Mouse (Mus musculus) liver, postnatal 0 days (tissue): ENCODE data around the gene Aplp1. TPM values are rescaled to one million over a fixed set of nuclear protein-coding genes. Genes with fewer than 3 reads are reported as not detected.
A peak's percentile ranks its signal among the peaks of the same experiment; 100 is the strongest.

Experiments
- ATAC-seq: fragments of 200-750 bp; cut with Nextera tagmentation; 2 replicates; pipeline ENCODE4 v1.8.0; 2017; ENCODE audit warnings: mild to moderate bottlenecking, moderate library complexity
- DNase-seq: peaks from one replicate; pipeline ENCODE4 v3.0.0-alpha.2; 2016
- H3K27ac ChIP-seq: fragments of 300-500 bp; sonication (generic); 2 replicates; pipeline ENCODE4 v1.5.1; 2014; ENCODE audit warnings: antibody characterized with exemption, moderate library complexity, mild to moderate bottlenecking, low read depth
- H3K27me3 ChIP-seq: fragments of 300-500 bp; sonication (generic); 2 replicates; pipeline ENCODE4 v1.6.1; 2014; ENCODE audit warnings: low read length, control low read depth, mixed read lengths; ENCODE audit not compliant: insufficient read depth
- H3K36me3 ChIP-seq: fragments of 300-500 bp; sonication (generic); replicated peaks from 2 replicates; pipeline ENCODE4 v1.6.1; 2014; ENCODE audit warnings: mild to moderate bottlenecking, control low read depth, low read length, moderate library complexity, mixed read lengths; ENCODE audit not compliant: insufficient read depth
- H3K4me1 ChIP-seq: fragments of 300-500 bp; sonication (generic); 2 replicates; pipeline ENCODE4 v1.6.1; 2014; ENCODE audit warnings: antibody characterized with exemption, mild to moderate bottlenecking, control low read depth; ENCODE audit not compliant: insufficient read depth
- H3K4me2 ChIP-seq: fragments of 300-500 bp; sonication (generic); 2 replicates; pipeline ENCODE4 v1.6.1; 2014; ENCODE audit warnings: low read depth, mild to moderate bottlenecking, low read length, moderate library complexity, mixed read lengths
- H3K4me3 ChIP-seq: fragments of 300-500 bp; sonication (generic); 2 replicates; pipeline ENCODE4 v1.5.1; 2014; ENCODE audit warnings: low read depth, low read length
- H3K9ac ChIP-seq: fragments of 300-500 bp; sonication (generic); replicated peaks from 2 replicates; pipeline ENCODE4 v1.6.1; 2014; ENCODE audit warnings: mild to moderate bottlenecking, moderate library complexity
- H3K9me3 ChIP-seq: fragments of 300-500 bp; sonication (generic); 2 replicates; pipeline ENCODE4 v1.6.1; 2016; ENCODE audit warnings: mild to moderate bottlenecking, control low read depth, low read length, mixed read lengths
- CTCF ChIP-seq: sonication (generic); IDR thresholded peaks from 2 replicates; pipeline ENCODE4 v1.5.1; 2016; ENCODE audit warnings: antibody characterized with exemption, low read depth
- EP300 ChIP-seq: IDR thresholded peaks from 2 replicates; pipeline ENCODE4 v1.6.1; 2016; ENCODE audit warnings: antibody characterized with exemption, low read depth, mild to moderate bottlenecking
- WGBS: fragments of 180-500 bp; shearing (Covaris S2); extraction: QIAGEN DNeasy Blood & Tissue Kit; methylation state at CpG from one replicate; pipeline ENCODE4 v1.1.7; 2014; ENCODE audit not compliant: insufficient replicate concordance; 5-methylcytosine and 5-hydroxymethylcytosine counted together
- polyA plus RNA-seq: library from polyadenylated mRNA; unstranded; fragments of >200 nt; fragmentation: Nextera tagmentation; extraction: Ambion mirVana; gene quantifications from 2 replicates; pipeline ENCODE4 v1.2.1, GENCODE M21; 2015

Gene Aplp1
- polyA plus RNA-seq, 1 experiment from 2014 or later, result 1.6 TPM

GRCm38 (mm10) chr7:30429327-30429726, 16.0 kb downstream of the Aplp1 start:
- H3K27me3 ChIP-seq, result no peaks in the 10 kb centered on the region
- ATAC-seq, result no peak

DNA sequence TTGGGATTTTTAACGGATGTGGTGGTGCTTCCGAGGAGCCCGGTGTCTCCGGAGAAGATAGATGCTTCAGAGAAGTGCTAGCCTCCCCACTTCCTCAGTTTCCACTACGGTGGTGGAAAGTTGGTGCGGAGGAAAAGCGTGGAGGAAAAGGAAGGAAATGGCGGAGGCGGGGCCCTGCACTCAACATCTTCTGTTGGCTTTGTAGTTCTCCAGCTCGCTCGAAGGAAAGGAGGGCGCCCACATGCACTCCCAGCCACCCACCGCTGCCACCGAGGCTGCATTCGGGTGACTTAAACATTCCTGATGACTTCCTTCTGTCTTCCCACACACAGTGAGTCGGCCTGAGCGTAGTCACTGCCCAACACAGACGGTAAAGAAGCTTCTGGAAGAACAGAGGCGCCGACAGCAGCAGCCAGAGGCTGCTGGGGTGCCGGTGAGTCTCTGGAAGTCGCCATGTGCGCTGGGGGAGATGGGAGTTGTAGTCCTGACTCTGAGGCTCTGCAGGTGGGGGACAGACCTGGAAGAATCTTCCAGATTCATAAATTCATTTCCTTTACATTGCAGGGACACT, 22.2 kb downstream of the Aplp1 start:
- DNase-seq, result no peak
- 20% methylated on average over 23 of the region's 23 CpGs for WGBS
- Histone ChIP-seq H3K36me3 (peaks cover 23% of the 10 kb centered on the region), H3K27me3 (no peaks in the 10 kb centered on the region), H3K4me3 (peak overlapping the region; percentile 65), H3K9ac (peak overlapping the region; percentile 59), H3K4me2 (peak overlapping the region; percentile 90), H3K27ac (peak overlapping the region; percentile 91), H3K4me1 (peaks cover 22% of the 10 kb centered on the region), H3K9me3 (no peaks in the 10 kb centered on the region)
- ATAC-seq, result no peak
- TF ChIP-seq CTCF (no peak), EP300 (no peak)

More at GRCm38 (mm10) chr7:30429327-30429726, 16.0 kb downstream of the Aplp1 start:
- H3K4me2 ChIP-seq, result no peak overlapping the region
- peaks cover 18% of the 10 kb centered on the region for H3K36me3 ChIP-seq
- no peak overlapping the region for H3K27ac ChIP-seq
- DNase-seq, result no peak
- TF ChIP-seq EP300 (no peak), CTCF (no peak)
- no peak overlapping the region for H3K4me3 ChIP-seq
- no peak overlapping the region for H3K9ac ChIP-seq
- H3K4me1 ChIP-seq, result no peaks in the 10 kb centered on the region
- no peaks in the 10 kb centered on the region for H3K9me3 ChIP-seq

- Histone ChIP-seq H3K27ac (peak overlapping the region; percentile 91), H3K4me3 (peak overlapping the region; percentile 65), H3K27me3 (no peaks in the 10 kb centered on the region), H3K9me3 (no peaks in the 10 kb centered on the region), H3K36me3 (peaks cover 23% of the 10 kb centered on the region), H3K4me2 (peak overlapping the region; percentile 90), H3K9ac (peak overlapping the region; percentile 59), H3K4me1 (peaks cover 23% of the 10 kb centered on the region)
- no peak for DNase-seq
- no peak for ATAC-seq
- no peak for TF ChIP-seq EP300
- TF ChIP-seq CTCF, result no peak
- WGBS, result 3% methylated on average over 9 of the region's 9 CpGs
Measured at GRCm38 (mm10) chr7:30422560-30422959, 22.8 kb downstream of the Aplp1 start.

DNA sequence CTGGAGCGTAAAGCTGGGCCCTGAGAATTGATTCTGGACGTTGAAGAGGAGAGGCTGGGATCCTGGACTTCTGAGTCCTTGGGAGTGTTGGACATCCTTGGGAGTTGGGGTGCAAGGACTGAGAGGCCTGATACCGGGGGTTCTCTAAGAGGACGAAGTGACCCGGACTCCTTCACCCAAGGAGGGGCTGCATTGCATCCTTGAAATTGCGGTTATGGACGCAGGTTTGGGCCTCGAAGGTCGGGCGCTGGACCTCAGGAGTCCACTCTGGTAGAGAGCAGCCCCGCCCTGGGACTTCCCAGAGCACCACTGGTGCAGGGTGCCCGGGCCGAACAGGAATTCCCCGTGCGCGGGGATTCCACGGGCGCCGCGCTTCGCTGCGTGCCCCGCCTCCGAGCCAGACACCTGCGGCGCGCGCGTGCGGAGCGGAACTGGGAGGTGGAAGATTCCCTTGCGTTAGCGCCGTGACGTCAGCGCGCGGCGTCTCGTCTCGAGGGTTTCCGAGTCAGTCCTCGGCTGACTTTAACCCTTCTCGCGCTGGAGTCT, 23.4 kb downstream of the Aplp1 start:
- H3K4me2 ChIP-seq, result peak overlapping the region; percentile 90
- H3K27me3 ChIP-seq, result no peaks in the 10 kb centered on the region
- peak overlapping the region; percentile 59 for H3K9ac ChIP-seq
- TF ChIP-seq EP300 (0 out of 2 replicates have a peak, but pooled peaks have one; percentile 16), CTCF (no peak)
- peaks cover 20% of the 10 kb centered on the region for H3K36me3 ChIP-seq
- no peaks in the 10 kb centered on the region for H3K9me3 ChIP-seq
- peak; percentile 87 for DNase-seq
- H3K27ac ChIP-seq, result peak overlapping the region; percentile 91
- H3K4me3 ChIP-seq, result peak overlapping the region; percentile 65
- ATAC-seq, result peak; percentile 55
- WGBS, result under 1% methylated on average over 45 of the region's 45 CpGs
- peaks cover 23% of the 10 kb centered on the region for H3K4me1 ChIP-seq

DNA sequence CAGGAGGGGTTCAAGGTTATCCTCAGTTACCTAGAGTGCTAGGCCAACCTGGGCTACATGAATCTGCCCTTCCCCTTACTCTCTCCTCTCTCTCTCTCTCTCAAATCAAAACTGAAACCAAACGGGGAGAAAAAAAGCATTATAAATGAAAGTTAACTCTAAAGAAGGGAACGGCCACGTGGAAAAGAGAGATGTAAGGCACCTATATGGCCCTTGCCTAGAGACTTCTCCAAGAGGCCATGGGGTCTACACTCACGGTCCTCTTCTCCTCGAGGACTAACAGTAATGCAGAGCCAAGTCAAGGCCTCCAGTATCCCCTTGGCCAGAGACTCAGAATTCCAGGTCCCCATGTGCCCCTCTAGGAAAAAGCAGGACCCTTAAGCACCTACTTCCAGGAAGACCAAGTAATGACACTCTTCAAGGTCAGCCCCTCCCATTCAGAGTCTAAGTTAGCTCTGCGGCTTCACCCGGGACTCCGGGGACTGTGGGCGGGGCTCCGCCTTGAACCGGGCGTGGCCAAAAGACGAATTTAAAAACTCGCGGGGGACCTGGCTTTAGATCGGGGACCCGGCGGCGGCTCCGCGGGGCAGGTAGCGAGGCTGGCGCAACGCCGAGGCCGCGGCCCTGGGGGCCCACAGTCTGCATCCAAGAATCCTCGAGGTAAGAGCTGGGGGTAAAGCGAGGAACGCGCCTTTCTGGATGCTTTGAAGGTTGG, 24.0 kb downstream of the Aplp1 start, which contains the start of gene Nfkbid:
Nfkbid (plus strand) TSS at position 558 of the 715 bp plus-strand sequence.
- Histone ChIP-seq H3K4me3 (peak within 1 kb of the TSS; percentile 65), H3K27me3 (no peaks in the 10 kb centered on the region), H3K36me3 (peaks cover 20% of the 10 kb centered on the region), H3K4me1 (peaks cover 23% of the 10 kb centered on the region), H3K9me3 (no peaks in the 10 kb centered on the region), H3K4me2 (peak within 1 kb of the TSS; percentile 90), H3K9ac (peak within 1 kb of the TSS; percentile 59), H3K27ac (peak within 1 kb of the TSS; percentile 91)
- WGBS, result 5% methylated on average over 31 of the region's 31 CpGs
- peak; percentile 37; the same call in 1 of the 2 replicates for ATAC-seq
- no peak for TF ChIP-seq EP300
- no peak for TF ChIP-seq CTCF
- DNase-seq, result peak; percentile 81

GRCm38 (mm10) chr7:30420673-30421072, 24.7 kb downstream of the Aplp1 start:
- H3K9me3 ChIP-seq, result no peaks in the 10 kb centered on the region
- H3K4me2 ChIP-seq, result peak overlapping the region; percentile 90
- DNase-seq (no peak), ATAC-seq (no peak)
- peaks cover 15% of the 10 kb centered on the region; the same call in 1 of the 2 replicates for H3K36me3 ChIP-seq
- no peak overlapping the region for H3K4me3 ChIP-seq
- WGBS, result 60% methylated on average over 3 of the region's 3 CpGs
- H3K9ac ChIP-seq, result no peak overlapping the region
- H3K4me1 ChIP-seq, result peaks cover 23% of the 10 kb centered on the region
- TF ChIP-seq EP300, result no peak
- TF ChIP-seq CTCF, result no peak
- no peaks in the 10 kb centered on the region for H3K27me3 ChIP-seq
- H3K27ac ChIP-seq, result peak overlapping the region; percentile 91
